Mouse (Mus musculus): ENCODE measurements around the gene Atp8b3.

Atp8b3 gene

GRCm38 (mm10) chr10:80568876-80569275 is 30.0 kb upstream of the Atp8b3 start:
- DNase-seq (ENCODE audit: low read depth, low spot score), result no peak

- DNase-seq (ENCODE audit: low read depth, low spot score), result peak; percentile 83
Measured at GRCm38 (mm10) chr10:80566375-80567092, 27.6 kb upstream of the Atp8b3 start.

GRCm38 (mm10) chr10:80561116-80561944 is 22.4 kb upstream of the Atp8b3 start, which contains the start of gene Rexo1:
Gene Rexo1, minus strand, starts transcription at chr10:80561560.
- peak; percentile 98 for DNase-seq (ENCODE audit: low read depth, low spot score)

GRCm38 (mm10) chr10:80560621-80561020 is 21.7 kb upstream of the Atp8b3 start:
- no peak for DNase-seq (ENCODE audit: low read depth, low spot score)

GRCm38 (mm10) chr10:80559431-80559830 is 20.5 kb upstream of the Atp8b3 start:
- DNase-seq (ENCODE audit: low read depth, low spot score), result no peak

GRCm38 (mm10) chr10:80557346-80557965 is 18.5 kb upstream of the Atp8b3 start:
- DNase-seq (ENCODE audit: low read depth, low spot score), result peak; percentile 56

GRCm38 (mm10) chr10:80553997-80554396 is 15.1 kb upstream of the Atp8b3 start:
- DNase-seq (ENCODE audit: low read depth, low spot score), result no peak

- no peak for DNase-seq (ENCODE audit: low read depth, low spot score)
Measured at GRCm38 (mm10) chr10:80553575-80553974, 14.7 kb upstream of the Atp8b3 start.

- no peak for DNase-seq (ENCODE audit: low read depth, low spot score)
Measured at GRCm38 (mm10) chr10:80552364-80552763, 13.4 kb upstream of the Atp8b3 start.

GRCm38 (mm10) chr10:80549279-80549678 is 10.4 kb upstream of the Atp8b3 start:
- DNase-seq (ENCODE audit: low read depth, low spot score), result no peak

GRCm38 (mm10) chr10:80548428-80549006 is 9.6 kb upstream of the Atp8b3 start:
- peak; percentile 46 for DNase-seq (ENCODE audit: low read depth, low spot score)

- no peak for DNase-seq (ENCODE audit: low read depth, low spot score)
Measured at GRCm38 (mm10) chr10:80547539-80547938, 8.6 kb upstream of the Atp8b3 start.

GRCm38 (mm10) chr10:80546945-80547344 is 8.0 kb upstream of the Atp8b3 start:
- DNase-seq (ENCODE audit: low read depth, low spot score), result no peak

- no peak for DNase-seq (ENCODE audit: low read depth, low spot score)
Measured at GRCm38 (mm10) chr10:80545590-80545989, 6.7 kb upstream of the Atp8b3 start.

- no peak for DNase-seq (ENCODE audit: low read depth, low spot score)
Measured at GRCm38 (mm10) chr10:80543873-80544272, 4.9 kb upstream of the Atp8b3 start.

GRCm38 (mm10) chr10:80539493-80539892 is 569 bp upstream of the Atp8b3 start:
- no peak for DNase-seq (ENCODE audit: low read depth, low spot score)

GRCm38 (mm10) chr10:80538180-80538579 is 744 bp downstream of the Atp8b3 start:
- DNase-seq (ENCODE audit: low read depth, low spot score), result peak; percentile 40

- DNase-seq (ENCODE audit: low read depth, low spot score), result peak; percentile 72
Measured at GRCm38 (mm10) chr10:80535711-80536110, 3.2 kb downstream of the Atp8b3 start.

- peak; percentile 84 for DNase-seq (ENCODE audit: low read depth, low spot score)
Measured at GRCm38 (mm10) chr10:80535071-80535470, 3.9 kb downstream of the Atp8b3 start.

- DNase-seq (ENCODE audit: low read depth, low spot score), result peak; percentile 54
Measured at GRCm38 (mm10) chr10:80533704-80534103, 5.2 kb downstream of the Atp8b3 start.

- DNase-seq (ENCODE audit: low read depth, low spot score), result no peak
Measured at GRCm38 (mm10) chr10:80532783-80533182, 6.1 kb downstream of the Atp8b3 start.

- no peak for DNase-seq (ENCODE audit: low read depth, low spot score)
Measured at GRCm38 (mm10) chr10:80526172-80526571, 12.8 kb downstream of the Atp8b3 start.

Measured in A20 (cell line).